Mouse (Mus musculus): Measurements from ENCODE around the gene Aoc3. TPM values are rescaled to one million over a fixed set of nuclear protein-coding genes. Genes with fewer than 3 reads are reported as not detected.
"Not testable (repeated sequence)": the region's sequence is repeated elsewhere in the genome, so short reads cannot be mapped to it uniquely, and the experiment has no call there.

The Aoc3 gene
- total RNA-seq, 2 experiments from 2014 or later, result 4.0 to 6.1 TPM

GRCm38 (mm10) chr11:101312150-101312549 is 18.3 kb upstream of the Aoc3 start:
- no peak for TF ChIP-seq CTCF (IDR thresholded peaks at IDR 0.05)
- intact Hi-C loops (cut with DNase I), result loop anchor here (10.0 kb wide), 1 partner anchor 243 kb away; the partner anchor contains the start of genes Brca1 and Nbr1
- DNase-seq, result no peak

GRCm38 (mm10) chr11:101314567-101314966 is 15.8 kb upstream of the Aoc3 start:
- no peak overlapping the region for H3K4me3 ChIP-seq
- no peak for TF ChIP-seq CTCF (IDR thresholded peaks at IDR 0.05)
- H3K27ac ChIP-seq, result no peak overlapping the region
- intact Hi-C loops (cut with DNase I), result loop anchor here (10.0 kb wide), 1 partner anchor 240 kb away; the partner anchor contains the start of genes Brca1 and Nbr1
- no peak for DNase-seq

More at GRCm38 (mm10) chr11:101312150-101312549, 18.3 kb upstream of the Aoc3 start:
- H3K4me3 ChIP-seq, result no peak overlapping the region
- no peak overlapping the region for H3K27ac ChIP-seq

GRCm38 (mm10) chr11:101315082-101315650 is 15.2 kb upstream of the Aoc3 start:
- no peak for TF ChIP-seq CTCF (IDR thresholded peaks at IDR 0.05)
- peak overlapping the region; percentile 95 for H3K27ac ChIP-seq
- intact Hi-C loops (cut with DNase I), result loop anchor here (10.0 kb wide), 1 partner anchor 240 kb away; the partner anchor contains the start of genes Brca1 and Nbr1
- no peak for DNase-seq
- H3K4me3 ChIP-seq, result peak overlapping the region; percentile 91

- H3K27ac ChIP-seq, result peak within 1 kb of the TSS; percentile 95
- intact Hi-C loops (cut with DNase I), result loop anchor here (10.0 kb wide), 1 partner anchor 239 kb away; the partner anchor contains the start of genes Brca1 and Nbr1
- peak; percentile 17; the same call in 1 of the 2 replicates for TF ChIP-seq CTCF (IDR thresholded peaks at IDR 0.05)
- peak within 1 kb of the TSS; percentile 91 for H3K4me3 ChIP-seq
- DNase-seq, result peak; percentile 95
Measured at GRCm38 (mm10) chr11:101315665-101316500, 14.5 kb upstream of the Aoc3 start, which contains the start of gene Psme3. Gene Psme3, plus strand, starts transcription at chr11:101316213.

- intact Hi-C loops (cut with DNase I), result loop anchor here (10.0 kb wide), 1 partner anchor 238 kb away; the partner anchor contains the start of genes Brca1 and Nbr1
- Histone ChIP-seq H3K27ac (peak overlapping the region; percentile 95), H3K4me3 (peak overlapping the region; percentile 91)
- DNase-seq, result no peak
- no peak for TF ChIP-seq CTCF (IDR thresholded peaks at IDR 0.05)
Measured at GRCm38 (mm10) chr11:101316501-101316917, 13.9 kb upstream of the Aoc3 start.

- intact Hi-C loops (cut with DNase I), result loop anchor here (1.0 kb wide), 1 partner anchor 72 kb away; no protein-coding TSS in a partner anchor
- peak; percentile 93 for TF ChIP-seq CTCF (IDR thresholded peaks at IDR 0.05)
- Histone ChIP-seq H3K27ac (no peak overlapping the region), H3K4me3 (no peak overlapping the region)
- DNase-seq, result peak; percentile 73
Measured at GRCm38 (mm10) chr11:101323609-101324008, 6.8 kb upstream of the Aoc3 start.

GRCm38 (mm10) chr11:101324763-101325162 is 5.6 kb upstream of the Aoc3 start, which contains the start of gene Aoc2:
Gene Aoc2, plus strand, starts transcription at chr11:101325063.
- Histone ChIP-seq H3K27ac (no peak within 1 kb of the TSS), H3K4me3 (peak within 1 kb of the TSS; percentile 30)
- DNase-seq, result no peak
- no peak for TF ChIP-seq CTCF (IDR thresholded peaks at IDR 0.05)
- intact Hi-C loops (cut with DNase I), result no loop called here

- H3K27ac ChIP-seq; DNase-seq; intact Hi-C loops (cut with DNase I): not testable (repeated sequence)
- H3K4me3 ChIP-seq, result peak overlapping the region; percentile 30
Measured at GRCm38 (mm10) chr11:101325201-101325600, 5.2 kb upstream of the Aoc3 start.

- intact Hi-C loops (cut with DNase I), result no loop called here
Measured at GRCm38 (mm10) chr11:101326147-101326546, 4.3 kb upstream of the Aoc3 start.

GRCm38 (mm10) chr11:101327311-101327710 is 3.1 kb upstream of the Aoc3 start:
- intact Hi-C loops (cut with DNase I), result no loop called here
- no peak for TF ChIP-seq CTCF (IDR thresholded peaks at IDR 0.05)
- DNase-seq, result no peak
- H3K27ac ChIP-seq, result no peak overlapping the region
- H3K4me3 ChIP-seq, result no peak overlapping the region

More at GRCm38 (mm10) chr11:101326147-101326546, 4.3 kb upstream of the Aoc3 start:
- no peak overlapping the region for H3K27ac ChIP-seq
- no peak overlapping the region for H3K4me3 ChIP-seq
- TF ChIP-seq CTCF (IDR thresholded peaks at IDR 0.05), result no peak
- DNase-seq, result no peak

GRCm38 (mm10) chr11:101328941-101329635 is 1.3 kb upstream of the Aoc3 start:
- intact Hi-C loops (cut with DNase I), result no loop called here

GRCm38 (mm10) chr11:101330961-101331360 is 556 bp downstream of the Aoc3 start:
- peak overlapping the region; percentile 81 for H3K27ac ChIP-seq
- intact Hi-C loops (cut with DNase I); DNase-seq: not testable (repeated sequence)
- peak overlapping the region; percentile 65 for H3K4me3 ChIP-seq

More at GRCm38 (mm10) chr11:101328941-101329635, 1.3 kb upstream of the Aoc3 start:
- Histone ChIP-seq H3K27ac (peak overlapping the region; percentile 29), H3K4me3 (no peak overlapping the region)
- TF ChIP-seq CTCF (IDR thresholded peaks at IDR 0.05), result no peak
- peak; percentile 60 for DNase-seq

Data from gastrocnemius, adult 2 months (tissue).